Mouse (Mus musculus): Measurements from ENCODE around the gene Oscp1. TPM values are rescaled to one million over a fixed set of nuclear protein-coding genes. Genes with fewer than 3 reads are reported as not detected.
"Not testable (repeated sequence)": the region's sequence is repeated elsewhere in the genome, so short reads cannot be mapped to it uniquely, and the experiment has no call there.

Oscp1 gene
- total and polyA plus RNA-seq, 2 experiments = 0.20 to 0.37 TPM

- peak; percentile 74 for DNase-seq (ENCODE audit: extremely low read depth, low read depth, low spot score)
- Histone ChIP-seq H3K27me3 (ENCODE audit: control insufficient read depth, insufficient read depth, low read length) (no peaks in the 10 kb centered on the region), H3K4me1 (ENCODE audit: control insufficient read depth, insufficient read depth, low read length) (peaks cover 3% of the 10 kb centered on the region; the same call in 1 of the 2 replicates), H3K9ac (ENCODE audit: low read depth, low read length) (no peak overlapping the region), H3K79me2 (ENCODE audit: control insufficient read depth, insufficient read depth, low read length) (no peaks in the 10 kb centered on the region), H3K4me3 (ENCODE audit: insufficient read depth, low read depth, low read length) (no peak overlapping the region), H3K27ac (replicated peaks; ENCODE audit: insufficient read depth, low read depth, low read length) (no peak overlapping the region), H3K36me3 (ENCODE audit: control insufficient read depth, insufficient read depth, low read length) (no peaks in the 10 kb centered on the region)
- 22% methylated on average over 7 of the region's 7 CpGs for WGBS
- TF ChIP-seq POLR2A (IDR thresholded peaks at IDR 0.05; ENCODE audit: extremely low read depth, insufficient read depth, low read length) = no peak
- peak; percentile 92 for TF ChIP-seq CTCF (IDR thresholded peaks at IDR 0.05; ENCODE audit: low read depth, low read length)
Observed at GRCm38 (mm10) chr4:126085996-126086576, 27.7 kb downstream of the Oscp1 start.

GRCm38 (mm10) chr4:126090101-126090847 lies 31.9 kb downstream of the Oscp1 start:
- H3K27me3 ChIP-seq (ENCODE audit: control insufficient read depth, insufficient read depth, low read length) = no peaks in the 10 kb centered on the region
- H3K4me3 ChIP-seq (ENCODE audit: insufficient read depth, low read depth, low read length) = no peak overlapping the region
- H3K4me1 ChIP-seq (ENCODE audit: control insufficient read depth, insufficient read depth, low read length) = peaks cover 13% of the 10 kb centered on the region
- no peaks in the 10 kb centered on the region for H3K79me2 ChIP-seq (ENCODE audit: control insufficient read depth, insufficient read depth, low read length)
- H3K9ac ChIP-seq (ENCODE audit: low read depth, low read length) = no peak overlapping the region
- H3K36me3 ChIP-seq (ENCODE audit: control insufficient read depth, insufficient read depth, low read length) = no peaks in the 10 kb centered on the region
- TF ChIP-seq CTCF (IDR thresholded peaks at IDR 0.05; ENCODE audit: low read depth, low read length) (no peak), POLR2A (IDR thresholded peaks at IDR 0.05; ENCODE audit: extremely low read depth, insufficient read depth, low read length) (no peak)
- H3K27ac ChIP-seq (replicated peaks; ENCODE audit: insufficient read depth, low read depth, low read length) = peak overlapping the region; percentile 56
- 40% methylated on average over 7 of the region's 7 CpGs for WGBS
- DNase-seq (ENCODE audit: extremely low read depth, low read depth, low spot score) = no peak

- Histone ChIP-seq H3K4me3 (ENCODE audit: insufficient read depth, low read depth, low read length) (no peak overlapping the region), H3K9ac (ENCODE audit: low read depth, low read length) (no peak overlapping the region), H3K4me1 (ENCODE audit: control insufficient read depth, insufficient read depth, low read length) (peaks cover 13% of the 10 kb centered on the region), H3K36me3 (ENCODE audit: control insufficient read depth, insufficient read depth, low read length) (no peaks in the 10 kb centered on the region), H3K27me3 (ENCODE audit: control insufficient read depth, insufficient read depth, low read length) (no peaks in the 10 kb centered on the region), H3K79me2 (ENCODE audit: control insufficient read depth, insufficient read depth, low read length) (no peaks in the 10 kb centered on the region), H3K27ac (replicated peaks; ENCODE audit: insufficient read depth, low read depth, low read length) (peak overlapping the region; percentile 53)
- TF ChIP-seq POLR2A (IDR thresholded peaks at IDR 0.05; ENCODE audit: extremely low read depth, insufficient read depth, low read length) = no peak
- TF ChIP-seq CTCF (IDR thresholded peaks at IDR 0.05; ENCODE audit: low read depth, low read length) = no peak
- WGBS = 24% methylated on average over 4 of the region's 4 CpGs
- peak; percentile 98 for DNase-seq (ENCODE audit: extremely low read depth, low read depth, low spot score)
Observed at GRCm38 (mm10) chr4:126090848-126091124, 32.4 kb downstream of the Oscp1 start.

- TF ChIP-seq POLR2A (IDR thresholded peaks at IDR 0.05; ENCODE audit: extremely low read depth, insufficient read depth, low read length) (no peak), CTCF (IDR thresholded peaks at IDR 0.05; ENCODE audit: low read depth, low read length) (no peak)
Observed at GRCm38 (mm10) chr4:126091873-126092272, 33.5 kb downstream of the Oscp1 start.

GRCm38 (mm10) chr4:126095622-126096430 lies 37.5 kb downstream of the Oscp1 start:
- not testable (repeated sequence) for H3K27me3 ChIP-seq (ENCODE audit: control insufficient read depth, insufficient read depth, low read length); DNase-seq (ENCODE audit: extremely low read depth, low read depth, low spot score); H3K4me3 ChIP-seq (ENCODE audit: insufficient read depth, low read depth, low read length); H3K9ac ChIP-seq (ENCODE audit: low read depth, low read length); H3K36me3 ChIP-seq (ENCODE audit: control insufficient read depth, insufficient read depth, low read length); H3K27ac ChIP-seq (replicated peaks; ENCODE audit: insufficient read depth, low read depth, low read length)
- Histone ChIP-seq H3K79me2 (ENCODE audit: control insufficient read depth, insufficient read depth, low read length) (peaks cover 11% of the 10 kb centered on the region; the same call in 1 of the 2 replicates), H3K4me1 (ENCODE audit: control insufficient read depth, insufficient read depth, low read length) (peaks cover 12% of the 10 kb centered on the region)
- 61% methylated on average over 14 of the region's 14 CpGs for WGBS

More at GRCm38 (mm10) chr4:126091873-126092272, 33.5 kb downstream of the Oscp1 start:
- Histone ChIP-seq H3K4me1 (ENCODE audit: control insufficient read depth, insufficient read depth, low read length) (peaks cover 13% of the 10 kb centered on the region), H3K9ac (ENCODE audit: low read depth, low read length) (no peak overlapping the region), H3K27ac (replicated peaks; ENCODE audit: insufficient read depth, low read depth, low read length) (peak overlapping the region; percentile 51), H3K4me3 (ENCODE audit: insufficient read depth, low read depth, low read length) (no peak overlapping the region), H3K79me2 (ENCODE audit: control insufficient read depth, insufficient read depth, low read length) (peaks cover 3% of the 10 kb centered on the region; the same call in 1 of the 2 replicates), H3K36me3 (ENCODE audit: control insufficient read depth, insufficient read depth, low read length) (no peaks in the 10 kb centered on the region), H3K27me3 (ENCODE audit: control insufficient read depth, insufficient read depth, low read length) (no peaks in the 10 kb centered on the region)
- DNase-seq (ENCODE audit: extremely low read depth, low read depth, low spot score) = peak; percentile 91
- 24% methylated on average over 8 of the region's 8 CpGs for WGBS

All from liver, adult 2 months (tissue).